Mouse (Mus musculus) left cerebral cortex, adult 11 months (tissue): ENCODE measurements at regions not wholly inside any gene's neighbourhood (a gene's known extent, or its start where the extent isn't known, plus 50 kb on each side); places are given as distances from the start of the nearest gene placed in this dataset.
"Not testable (repeated sequence)": the region's sequence is repeated elsewhere in the genome, so short reads cannot be mapped to it uniquely, and the experiment has no call there.

Experiments
- DNase-seq: peaks from one replicate; pipeline ENCODE4 v3.0.0; 2022; ENCODE audit warnings: low spot score

DNA sequence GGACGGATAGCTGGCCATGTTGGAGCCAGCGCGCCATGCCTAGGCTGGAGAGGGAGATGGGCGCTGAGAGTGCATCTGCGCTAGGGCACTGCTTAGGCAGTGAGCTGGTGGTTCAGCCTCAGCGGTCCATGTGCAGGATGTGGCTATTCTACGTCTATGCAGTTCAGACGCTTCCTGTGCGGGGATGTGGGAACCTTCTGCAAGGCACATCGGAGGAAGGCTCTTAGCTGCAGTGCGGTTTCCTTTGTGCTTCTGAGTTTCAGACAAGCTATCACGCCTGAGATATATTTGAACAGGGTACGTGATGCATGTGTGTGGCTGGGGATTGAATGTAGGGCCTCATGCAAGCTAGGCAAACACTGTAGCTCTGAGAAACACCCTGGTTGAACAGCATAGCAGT is 54.4 kb upstream of the Lrpprc start:
- no peak for DNase-seq

DNA sequence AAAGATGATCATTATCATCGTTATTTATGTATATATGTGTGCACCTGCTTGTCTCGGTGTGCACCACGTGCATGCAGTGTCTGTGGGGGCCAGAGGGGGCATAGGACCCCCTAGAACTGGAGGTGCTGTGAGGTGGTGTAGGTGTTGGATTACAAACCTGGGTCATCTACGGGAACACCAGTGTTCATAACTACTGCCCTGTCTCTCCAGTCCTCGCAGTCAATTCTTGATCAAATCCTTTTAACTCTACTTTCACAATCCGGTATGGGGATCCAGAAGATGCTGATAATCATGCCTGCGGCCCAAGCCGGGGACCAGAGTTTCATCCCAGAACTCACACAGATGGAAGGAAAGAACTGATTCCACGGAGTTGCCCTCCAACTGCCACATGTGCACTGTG is 55.6 kb upstream of the Lrpprc start:
- DNase-seq = no peak

DNA sequence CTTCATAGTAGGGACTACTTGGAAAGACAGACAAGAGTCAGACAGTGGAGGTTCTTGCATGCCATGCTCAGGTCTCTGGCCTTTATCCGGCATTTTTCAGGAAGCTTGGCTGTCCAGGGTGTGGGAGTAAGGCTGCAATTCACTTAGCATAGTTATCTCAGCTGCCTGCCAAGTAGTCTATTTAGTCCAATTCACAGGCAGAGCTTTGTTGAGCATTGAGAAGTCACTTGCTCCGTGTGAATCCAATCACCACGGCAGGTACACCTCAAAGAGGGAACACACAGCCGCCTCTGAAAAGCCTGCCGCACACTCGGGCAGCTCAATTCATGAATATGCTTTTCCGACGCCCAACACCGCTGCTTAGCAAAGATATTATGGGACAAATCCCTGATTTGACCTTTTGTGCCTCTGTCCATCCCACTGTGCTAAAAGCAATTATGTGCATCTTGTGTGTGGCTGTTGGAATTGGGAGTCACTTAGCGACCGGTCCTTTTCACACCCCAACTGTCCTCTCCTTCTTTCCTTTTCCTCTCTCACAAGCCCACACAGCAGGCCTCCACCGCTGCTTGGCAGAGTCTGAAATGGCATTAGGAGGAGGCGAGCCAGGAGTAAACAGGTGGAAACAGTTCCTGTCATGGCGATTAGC is 57.9 kb upstream of the Lrpprc start:
- no peak for DNase-seq

DNA sequence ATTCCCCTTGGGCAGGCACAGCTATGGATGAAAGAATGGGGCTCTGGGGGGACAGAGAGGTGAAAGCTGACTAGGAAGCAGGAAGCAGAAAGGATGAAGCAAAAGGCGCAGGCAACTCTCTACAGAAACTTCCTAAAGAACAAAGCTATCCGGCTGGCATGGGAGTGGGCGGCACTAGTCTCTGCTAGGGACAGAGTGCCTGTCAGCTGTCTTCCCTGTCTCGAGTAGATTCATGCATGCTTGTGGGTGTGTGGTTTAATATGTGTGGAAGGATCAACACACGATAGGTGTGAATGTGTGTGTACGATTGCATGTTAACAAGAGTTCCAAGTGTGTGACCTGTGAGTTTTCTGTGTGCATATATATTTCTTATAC is 58.4 kb upstream of the Lrpprc start:
- DNase-seq = no peak

DNA sequence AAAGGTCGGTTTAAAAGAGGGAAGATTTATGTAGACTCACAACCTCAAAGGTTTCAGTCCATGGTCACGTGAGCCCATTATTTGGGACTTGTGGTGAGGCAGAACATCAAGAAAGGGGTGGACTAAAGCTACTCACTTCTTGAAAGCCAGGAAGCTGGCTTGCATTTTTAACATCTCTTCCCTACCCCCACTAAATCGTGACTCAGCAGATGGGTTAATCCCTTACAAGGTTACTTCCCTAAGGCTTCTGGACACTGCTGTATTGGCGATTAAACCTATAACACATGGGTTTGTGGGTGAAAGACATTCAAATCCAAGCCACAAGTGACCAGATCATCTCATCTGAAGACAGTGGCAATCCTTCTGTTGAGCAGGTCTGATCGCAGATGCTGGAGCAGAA is 59.9 kb upstream of the Lrpprc start:
- DNase-seq = no peak

DNA sequence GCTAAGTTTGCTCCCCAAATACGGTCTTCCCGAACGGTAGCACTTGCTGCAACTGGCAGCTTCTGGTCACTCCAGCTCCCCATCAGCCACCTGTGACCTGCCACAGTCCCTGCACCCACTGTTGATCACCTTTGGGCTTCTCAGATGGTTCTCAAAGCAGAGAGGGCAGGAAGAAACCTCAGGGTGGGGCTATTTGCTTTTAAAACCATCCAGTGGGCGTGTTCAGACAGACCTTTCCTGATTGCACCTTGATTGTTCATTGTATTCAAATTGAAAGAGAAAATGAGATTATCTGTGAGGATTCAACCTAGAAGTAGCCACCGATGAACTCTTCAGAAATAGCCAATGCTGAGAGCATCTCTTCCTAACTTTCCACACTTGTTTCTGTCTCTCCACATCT is 60.3 kb upstream of the Lrpprc start:
- DNase-seq = no peak

DNA sequence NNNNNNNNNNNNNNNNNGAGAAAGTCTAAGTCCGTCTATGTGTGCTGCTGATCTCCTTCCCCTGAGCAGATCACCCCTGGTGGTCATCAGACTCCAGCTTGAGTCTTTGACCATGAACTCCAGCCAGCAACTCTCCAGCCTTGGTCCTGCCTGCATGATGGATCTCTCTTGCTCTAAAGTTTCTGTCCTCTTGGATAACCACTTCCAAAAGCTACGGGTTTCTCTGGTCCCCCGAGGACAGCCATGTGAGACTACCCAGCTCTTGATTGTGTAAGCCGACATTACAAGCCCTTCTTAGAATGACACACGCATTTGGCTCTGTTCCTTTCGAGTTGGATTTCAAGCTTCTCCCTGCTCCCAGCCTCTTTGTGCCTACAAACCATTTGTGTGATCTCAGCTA is 66.4 kb upstream of the Lrpprc start:
- DNase-seq = no peak

DNA sequence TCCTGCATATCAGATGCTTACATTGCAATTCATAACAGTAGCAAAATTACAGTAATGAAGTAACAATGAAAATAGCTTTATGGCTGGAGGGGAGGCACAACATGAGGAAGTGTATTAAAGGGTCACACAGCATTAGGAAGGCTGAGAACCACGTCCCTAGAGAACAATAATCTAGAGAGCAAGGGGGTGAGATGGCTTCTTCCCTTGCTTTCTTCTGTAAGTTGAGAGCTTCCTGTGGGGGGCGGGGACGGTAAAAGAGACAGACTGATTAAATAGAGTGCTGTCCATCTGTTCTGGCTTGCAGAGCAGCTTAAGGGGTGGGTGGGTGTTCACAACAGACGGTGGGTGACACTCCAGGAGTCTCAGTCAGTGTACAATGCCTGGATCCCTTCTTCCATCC is 68.2 kb upstream of the Lrpprc start:
- DNase-seq = no peak

DNA sequence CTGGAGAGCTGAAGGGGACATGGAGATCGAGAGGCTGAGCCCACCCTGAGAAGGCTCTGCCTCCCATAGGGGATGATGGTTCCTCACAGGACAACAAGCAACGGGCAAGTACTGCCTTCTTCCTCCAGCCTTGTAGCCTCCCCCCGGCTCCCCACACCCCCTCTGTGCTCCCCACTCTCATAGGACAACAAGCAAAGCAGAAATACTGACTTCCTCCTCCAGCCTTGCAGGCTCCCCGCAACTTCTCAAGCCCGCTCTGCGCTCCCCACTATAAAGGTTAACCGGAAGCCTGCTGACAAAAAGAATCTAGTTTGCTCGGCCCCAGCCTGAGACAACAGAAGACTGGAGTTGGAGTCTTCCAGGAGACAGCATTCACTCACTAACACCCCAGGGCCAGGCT is 69.3 kb upstream of the Lrpprc start:
- DNase-seq = no peak

DNA sequence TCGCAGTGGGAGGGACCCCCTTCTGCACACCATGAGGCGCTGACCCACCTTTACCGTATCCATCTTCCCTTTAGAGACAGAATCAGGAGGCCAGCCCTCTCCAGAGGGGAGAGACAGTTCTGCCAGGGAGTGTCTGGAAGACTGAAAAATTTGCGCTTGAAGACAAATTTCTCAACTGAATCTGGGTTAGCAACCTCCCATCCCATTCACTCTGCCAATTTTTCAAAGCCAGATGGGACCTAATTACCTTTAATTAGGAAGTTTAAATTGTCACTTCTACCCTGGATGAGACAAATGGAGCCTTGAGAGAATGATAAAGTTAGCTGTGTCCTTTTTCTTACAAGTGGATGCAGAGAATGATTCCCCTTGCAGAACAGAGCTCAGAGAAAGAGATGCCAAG is 70.2 kb upstream of the Lrpprc start:
- no peak for DNase-seq

DNA sequence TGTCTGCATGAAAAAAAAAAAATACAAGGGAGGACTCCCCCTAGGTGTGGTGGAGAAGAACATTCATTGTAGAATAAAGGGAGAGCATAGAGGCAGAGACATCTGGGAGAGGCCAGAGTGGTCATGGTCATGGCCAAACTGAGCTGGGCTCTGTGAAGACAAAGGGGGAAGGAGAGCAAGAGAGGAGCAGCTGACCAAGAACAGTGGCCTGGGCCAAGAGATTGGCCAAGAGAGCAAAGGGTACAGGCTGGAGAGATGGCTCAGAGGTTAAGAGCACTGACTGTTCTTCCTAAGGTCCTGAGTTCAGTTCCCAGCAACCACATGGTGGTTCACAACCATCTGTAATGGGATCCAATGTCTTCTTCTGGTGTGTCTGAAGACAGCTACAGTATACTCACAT is 73.6 kb upstream of the Lrpprc start:
- not testable (repeated sequence) for DNase-seq

DNA sequence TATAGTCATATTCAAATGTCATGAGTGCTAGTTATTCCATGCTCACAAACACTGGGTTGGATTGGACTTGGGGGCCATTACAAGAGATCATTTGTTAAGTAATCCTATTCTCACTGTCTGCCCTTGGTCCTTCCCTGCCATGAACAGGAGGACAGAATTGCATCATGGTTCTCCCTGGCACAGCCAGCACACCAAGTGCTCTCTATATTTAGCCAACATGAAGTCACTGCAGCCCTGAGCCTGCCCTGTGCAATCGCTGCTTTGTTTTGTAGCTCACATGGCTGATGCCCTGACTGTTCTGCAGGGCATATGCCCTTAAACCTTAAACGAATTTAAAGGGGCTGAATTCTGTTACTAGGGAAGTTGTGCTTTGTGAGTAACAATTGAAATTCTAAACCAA is 74.6 kb upstream of the Lrpprc start:
- peak; percentile 51 for DNase-seq

DNA sequence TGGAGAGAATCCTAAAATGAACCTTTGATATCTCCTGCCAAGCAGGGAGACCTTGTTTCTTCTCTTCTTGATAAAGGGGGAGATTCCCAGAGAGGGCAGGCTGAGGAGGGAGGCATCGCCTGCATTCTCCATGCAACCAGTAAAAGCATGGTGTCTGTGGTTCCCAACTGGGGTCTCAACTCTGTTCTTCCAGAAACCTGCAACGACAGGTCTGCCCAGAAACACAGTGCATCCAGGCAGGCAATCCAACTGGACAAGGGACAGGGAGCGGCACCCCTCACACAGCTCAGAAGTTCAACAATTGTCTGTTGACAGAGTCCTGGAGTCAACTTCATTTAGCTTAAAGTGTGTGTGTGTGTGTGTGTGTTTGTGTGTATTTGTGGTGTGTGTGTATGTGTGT is 75.0 kb upstream of the Lrpprc start:
- no peak for DNase-seq

DNA sequence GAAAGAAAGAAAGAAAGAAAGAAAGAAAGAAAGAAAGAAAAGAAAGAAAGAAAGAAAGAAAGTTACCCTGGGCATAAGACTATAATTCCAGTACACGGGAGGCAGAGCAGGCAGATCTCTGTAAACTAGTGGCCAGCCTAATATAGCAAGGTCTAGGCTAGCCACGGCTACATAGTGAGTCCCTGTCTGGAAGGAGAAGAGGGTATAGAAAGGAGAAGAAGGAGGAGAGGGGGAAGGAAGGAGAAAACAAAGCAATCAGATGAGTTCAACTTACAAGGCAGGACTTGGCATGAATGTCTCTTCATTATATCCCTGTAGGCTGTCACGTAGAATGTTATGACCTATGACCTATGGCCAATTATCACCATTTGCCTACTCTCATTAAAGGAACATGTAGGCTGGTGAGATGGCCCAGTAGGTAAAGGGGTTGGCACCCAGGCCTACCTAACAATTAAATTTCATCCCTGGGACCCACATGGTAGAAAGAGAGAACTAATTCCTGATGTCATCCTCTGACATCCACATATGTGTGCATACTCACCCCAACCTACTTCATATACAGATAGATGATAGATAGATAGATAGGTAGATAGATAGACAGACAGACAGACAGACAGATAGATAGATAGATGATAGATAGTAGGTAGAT is 78.6 kb upstream of the Lrpprc start:
- no peak for DNase-seq

DNA sequence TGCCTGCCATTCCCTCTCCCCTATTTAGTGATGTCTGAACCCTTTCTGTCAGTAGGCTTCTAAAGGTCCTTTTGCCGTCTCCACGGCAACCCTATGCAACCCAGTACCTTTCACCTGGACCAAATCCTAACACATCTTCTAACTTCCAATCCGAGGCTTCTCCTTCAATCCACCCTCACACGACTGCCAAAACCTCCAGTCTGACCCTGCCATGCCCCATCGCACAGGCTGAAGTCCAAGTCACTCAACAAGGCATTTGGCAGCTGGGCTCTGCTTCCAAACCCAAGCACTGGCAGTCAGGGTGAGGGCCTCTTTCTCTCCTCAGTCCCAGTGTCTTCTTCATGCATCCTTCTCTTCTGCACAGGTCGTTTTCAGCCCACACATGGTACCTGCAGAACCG is 83.0 kb upstream of the Lrpprc start:
- DNase-seq = no peak

DNA sequence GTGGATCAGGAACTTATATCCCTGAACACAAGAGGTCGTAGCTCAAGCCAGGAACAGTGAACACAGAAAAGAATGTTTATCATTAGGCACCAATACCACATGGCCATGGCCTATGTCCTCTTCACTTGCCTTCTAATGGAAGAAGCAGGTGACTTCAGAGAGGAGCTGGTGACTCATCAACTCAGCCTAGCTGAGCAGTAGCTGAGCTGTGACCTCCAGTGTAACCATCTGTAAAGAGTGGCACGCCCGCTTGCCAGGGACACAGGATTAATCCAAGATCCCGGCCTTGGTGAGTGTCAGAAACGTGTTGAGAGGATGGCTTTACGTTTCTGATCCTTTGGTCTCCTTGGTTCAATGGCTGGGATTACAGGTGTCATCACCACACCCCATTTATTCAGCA is 82.0 kb upstream of the Ppm1b start:
- no peak for DNase-seq

DNA sequence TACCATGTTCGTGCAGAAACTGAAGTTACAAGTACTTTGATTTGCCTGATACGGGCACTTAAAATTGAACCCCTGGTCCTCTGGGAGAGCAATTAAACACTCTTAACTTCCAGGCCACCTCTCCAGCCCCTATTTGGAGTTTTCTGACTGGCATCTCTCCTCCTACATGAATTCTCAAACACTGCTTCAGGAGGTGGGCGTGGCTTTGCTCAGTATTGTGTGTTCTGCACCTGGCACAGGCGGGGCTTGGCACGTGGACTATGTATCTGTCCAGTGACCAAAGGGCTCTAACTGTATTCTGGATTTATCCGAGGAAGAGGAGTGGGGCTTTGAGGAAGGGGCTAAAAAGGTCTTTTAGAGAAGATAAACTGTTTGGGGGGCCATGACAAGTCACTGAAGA is 81.5 kb upstream of the Ppm1b start:
- DNase-seq = no peak

DNA sequence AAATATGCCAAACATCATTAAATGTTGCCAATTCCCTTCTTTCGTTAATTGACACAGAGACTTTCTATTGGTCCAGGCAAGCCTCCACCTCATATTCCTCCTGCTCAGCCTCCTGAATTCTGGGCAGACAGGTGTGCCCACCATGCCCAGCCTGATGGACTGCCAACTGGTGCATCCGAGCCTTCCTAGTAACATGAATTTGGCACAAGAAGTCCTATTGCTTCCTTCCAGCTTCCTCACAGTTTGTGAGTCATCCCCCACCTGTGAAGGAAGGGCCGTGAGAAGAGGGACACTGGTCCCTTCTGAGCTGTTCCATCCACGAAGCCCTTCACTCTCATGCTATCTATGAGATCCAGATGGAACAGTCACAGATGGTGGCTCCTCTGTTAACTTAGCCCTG is 80.5 kb upstream of the Ppm1b start:
- no peak for DNase-seq

DNA sequence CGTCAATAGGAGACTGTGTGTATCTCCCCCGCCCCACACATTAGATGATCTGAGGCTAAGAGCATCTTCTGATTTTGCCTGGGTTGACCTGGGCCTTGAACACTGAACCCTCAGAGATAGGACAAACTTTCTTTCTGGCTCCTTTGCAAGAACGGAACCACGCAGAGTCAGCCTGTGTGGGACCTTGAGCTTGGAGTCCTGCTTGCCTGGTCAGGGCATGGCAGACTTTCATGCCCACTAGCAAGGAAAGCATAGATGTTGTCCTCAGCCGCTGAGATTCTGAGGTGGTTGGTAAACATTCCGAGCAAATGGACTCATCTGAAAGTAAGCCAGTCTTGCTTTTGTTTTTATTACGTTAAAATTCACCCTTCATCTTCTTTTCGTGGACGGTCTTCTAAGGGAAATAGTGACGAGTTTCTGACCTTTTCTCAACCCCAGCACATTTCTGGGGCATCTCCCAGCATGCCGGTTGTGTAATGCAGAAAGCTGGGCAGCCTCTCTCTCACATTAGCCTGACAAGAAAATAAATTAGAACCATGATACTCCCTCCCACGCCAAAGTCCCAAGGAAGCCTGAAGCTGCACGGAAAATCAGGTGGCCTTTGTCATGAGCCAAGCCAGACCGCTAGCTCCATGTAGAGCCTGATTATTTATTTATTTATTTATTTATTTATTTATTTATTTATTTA is 79.2 kb upstream of the Ppm1b start:
- DNase-seq = no peak

DNA sequence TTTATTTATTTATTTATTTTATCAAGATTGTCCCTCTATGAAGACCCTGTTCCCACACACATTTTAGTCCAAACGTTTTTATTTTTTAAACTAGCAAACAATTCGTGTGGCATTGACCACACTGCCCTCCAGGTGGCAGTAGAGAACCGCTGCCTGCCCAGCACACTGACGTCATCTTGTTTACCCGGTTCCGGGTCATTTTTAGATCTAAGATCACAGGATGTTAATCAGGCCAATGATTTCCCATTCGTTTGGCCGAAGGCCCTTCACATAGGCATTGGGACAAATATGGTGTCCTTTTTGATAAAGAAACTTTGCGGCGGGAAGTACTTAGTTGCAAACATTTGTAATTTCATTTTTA is 78.7 kb upstream of the Ppm1b start:
- peak; percentile 41 for DNase-seq

DNA sequence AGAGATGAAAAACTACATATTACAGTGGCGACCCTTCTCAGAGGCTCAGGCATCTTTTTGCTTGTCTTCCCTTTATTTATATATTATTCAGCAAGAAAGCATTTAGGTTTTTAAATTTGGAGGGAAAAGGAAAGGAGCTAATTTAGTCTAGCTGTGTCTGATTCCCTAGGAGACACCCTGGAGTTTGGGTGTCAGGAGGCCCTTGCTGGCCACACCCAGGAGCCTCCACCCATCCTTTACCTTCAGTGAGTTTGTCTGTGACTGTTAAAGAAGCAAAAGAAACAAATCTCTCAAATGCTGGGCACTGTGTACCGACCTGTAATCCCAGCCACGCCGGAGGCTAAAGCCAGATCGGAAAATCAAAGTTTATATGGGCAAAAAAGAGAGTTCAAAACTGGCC is 78.2 kb upstream of the Ppm1b start:
- no peak for DNase-seq

DNA sequence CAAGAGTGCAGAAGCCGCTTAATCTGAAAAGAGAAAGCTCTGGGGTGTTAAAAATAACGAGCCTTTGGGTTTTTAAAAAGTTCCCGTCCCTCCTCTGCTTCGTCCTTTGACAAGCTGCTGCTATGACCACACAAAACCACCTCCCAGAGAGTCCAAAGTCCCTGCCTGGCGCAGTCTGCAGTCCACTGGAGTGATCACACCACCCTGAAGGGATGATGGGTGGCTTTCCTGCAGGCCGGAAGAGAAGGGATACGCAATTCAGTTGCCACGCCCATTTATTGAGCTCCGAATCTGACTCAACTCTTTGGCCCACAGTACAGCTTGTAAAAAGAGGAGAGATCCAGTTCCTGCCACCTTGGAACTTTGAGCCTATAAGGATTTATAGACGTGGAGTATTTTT is 77.4 kb upstream of the Ppm1b start:
- DNase-seq = no peak

DNA sequence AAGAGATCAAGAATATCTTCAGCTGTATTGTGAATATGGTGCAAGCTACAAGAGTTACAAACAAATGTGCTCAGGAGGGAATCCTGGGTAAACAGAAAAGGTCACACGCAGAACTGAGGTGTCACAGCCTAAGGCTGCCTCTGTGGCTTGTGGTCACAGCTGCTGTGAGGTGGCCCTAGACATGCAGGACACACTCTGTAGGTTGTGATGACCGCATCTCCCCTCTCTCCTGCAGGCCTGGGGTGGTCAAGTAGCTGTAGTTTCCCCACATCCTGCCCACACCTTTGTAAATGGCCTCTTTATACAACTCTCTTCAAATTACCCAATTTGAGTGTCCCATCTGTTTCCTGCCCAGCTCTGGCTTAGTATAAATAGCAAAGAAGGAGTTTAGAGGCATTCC is 75.6 kb upstream of the Ppm1b start:
- DNase-seq = no peak

DNA sequence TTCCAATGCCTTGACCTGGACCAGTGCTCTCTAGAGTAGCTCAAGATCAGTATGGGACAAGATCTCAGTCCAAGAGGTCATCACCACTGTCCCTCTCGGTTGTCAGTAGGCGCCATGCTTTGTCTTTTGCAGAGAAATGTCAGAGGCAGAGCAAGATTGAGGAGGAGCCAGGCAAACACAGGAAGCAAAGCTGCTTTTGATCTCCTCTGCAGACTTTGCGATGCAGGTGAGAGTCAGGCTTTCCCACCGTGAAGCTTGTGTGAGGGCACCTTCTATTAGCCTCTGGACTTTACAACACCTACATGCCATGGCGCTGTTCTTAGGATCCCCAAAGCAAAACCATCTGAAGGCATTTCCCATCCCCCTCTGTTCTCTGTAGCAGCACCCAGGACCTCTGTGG is 68.0 kb upstream of the Ppm1b start:
- DNase-seq = no peak
